Mouse (Mus musculus): ENCODE measurements around the gene Ppp4r1.

DNA sequence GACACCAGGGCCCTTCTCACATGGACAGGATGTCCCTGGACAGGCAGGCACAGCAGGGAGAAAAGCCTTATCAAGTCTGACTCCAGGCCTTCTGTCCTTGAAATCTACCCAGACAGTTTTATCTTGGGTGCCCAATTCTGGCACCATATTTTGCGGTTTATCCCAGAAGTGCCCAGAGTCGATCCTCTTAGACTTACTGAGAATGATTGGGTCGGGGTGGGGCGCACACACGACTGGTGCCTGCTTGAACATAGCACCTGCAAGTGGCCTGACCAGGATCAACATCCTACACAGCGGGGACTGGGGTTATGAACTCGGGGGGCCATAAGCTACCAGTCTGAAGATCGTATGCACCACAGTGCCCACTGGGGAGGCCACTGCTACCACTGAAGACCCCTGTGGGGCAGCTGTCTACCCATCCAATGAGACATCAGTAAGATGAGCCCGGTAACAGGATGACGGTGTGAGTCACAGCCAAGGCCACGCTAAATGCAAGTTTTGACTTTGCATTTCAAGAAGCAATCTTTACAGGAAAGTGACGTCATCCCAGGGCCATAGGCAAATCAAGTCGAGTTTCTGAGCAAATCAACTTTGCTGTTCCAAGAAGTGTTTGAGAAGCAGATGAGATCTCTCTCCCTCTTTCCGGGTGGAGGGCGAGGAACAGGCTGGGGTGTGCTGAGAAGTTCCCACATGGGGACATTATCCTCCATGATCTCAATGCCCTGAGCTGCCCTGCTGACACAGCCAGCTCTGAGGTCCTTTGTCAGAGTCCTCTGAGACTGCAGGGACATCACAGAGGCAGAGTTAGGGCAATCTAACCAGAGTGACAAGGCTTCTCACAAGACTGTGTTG lies 42.3 kb upstream of the Ppp4r1 start:
- TF ChIP-seq CTCF (IDR thresholded peaks at IDR 0.05; ENCODE audit: control insufficient read depth, insufficient read depth, insufficient replicate concordance, low read depth, low read length) (no peak), POLR2A (IDR thresholded peaks at IDR 0.05; ENCODE audit: control insufficient read depth, low read depth, low read length) (no peak)

Data from testis, adult 2 months (tissue).